Mouse (Mus musculus) megakaryocyte-erythroid progenitor cell, adult 5-6 weeks (primary cell): ENCODE results near the gene Kbtbd2. TPM values are rescaled to one million over a fixed set of nuclear protein-coding genes. Genes with fewer than 3 reads are reported as not detected.
A peak's percentile ranks its signal among the peaks of the same experiment; 100 is the strongest.

Experiments
- ATAC-seq: replicated peaks from 2 replicates; pipeline ENCODE4 v1.8.0; 2016; ENCODE audit warnings: mild to moderate bottlenecking, inconsistent platforms; ENCODE audit not compliant: severe bottlenecking, poor library complexity, low FRiP score, low TSS enrichment
- total RNA-seq, 2 experiments: library from RNA; stranded (forward) in 1 of 2; stranded (reverse) in 1 of 2; fragments of 200-1000, 215-1000 nt in 1 of 2; fragments of >200 nt in 1 of 2; fragmentation: Nextera tagmentation in 1 of 2; gene quantifications; 2 replicates each; pipeline ENCODE4 v1.2.3; 2014 to 2017

The Kbtbd2 gene
- total RNA-seq (2014; fragmentation: Nextera tagmentation) = 23.3 and 32.6 TPM in 2 replicates
- 57.3 and 81.0 TPM in 2 replicates for total RNA-seq (2017)

- ATAC-seq = peak; percentile 84
Measured at GRCm38 (mm10) chr6:56797311-56798151, at the start of gene Kbtbd2. Gene Kbtbd2 (minus strand): TSS chr6:56797813.

- ATAC-seq = peak; percentile 72
Measured at GRCm38 (mm10) chr6:56844365-56844764, 46.8 kb upstream of the Kbtbd2 start.

- ATAC-seq = no peak
Measured at GRCm38 (mm10) chr6:56843229-56843628, 45.6 kb upstream of the Kbtbd2 start.

GRCm38 (mm10) chr6:56837621-56838020 is 40.0 kb upstream of the Kbtbd2 start:
- ATAC-seq = no peak

- ATAC-seq = no peak
Measured at GRCm38 (mm10) chr6:56837166-56837565, 39.6 kb upstream of the Kbtbd2 start.

- no peak for ATAC-seq
Measured at GRCm38 (mm10) chr6:56835532-56835931, 37.9 kb upstream of the Kbtbd2 start.

GRCm38 (mm10) chr6:56834769-56835168 is 37.2 kb upstream of the Kbtbd2 start:
- ATAC-seq = no peak

- ATAC-seq = no peak
Measured at GRCm38 (mm10) chr6:56832830-56833229, 35.2 kb upstream of the Kbtbd2 start.

- ATAC-seq = no peak
Measured at GRCm38 (mm10) chr6:56832407-56832796, 34.8 kb upstream of the Kbtbd2 start.

- peak; percentile 78 for ATAC-seq
Measured at GRCm38 (mm10) chr6:56831697-56832406, 34.2 kb upstream of the Kbtbd2 start, which contains the start of gene Fkbp9. Gene Fkbp9 (plus strand): TSS chr6:56832059.

GRCm38 (mm10) chr6:56825657-56826056 is 28.0 kb upstream of the Kbtbd2 start:
- ATAC-seq = no peak

- no peak for ATAC-seq
Measured at GRCm38 (mm10) chr6:56819124-56819487, 21.5 kb upstream of the Kbtbd2 start.

- no peak for ATAC-seq
Measured at GRCm38 (mm10) chr6:56818436-56819123, 21.0 kb upstream of the Kbtbd2 start.

GRCm38 (mm10) chr6:56813332-56813731 is 15.7 kb upstream of the Kbtbd2 start:
- no peak for ATAC-seq

- peak; percentile 94 for ATAC-seq
Measured at GRCm38 (mm10) chr6:56808656-56809055, 11.0 kb upstream of the Kbtbd2 start.

GRCm38 (mm10) chr6:56806195-56806594 is 8.6 kb upstream of the Kbtbd2 start:
- ATAC-seq = no peak

- no peak for ATAC-seq
Measured at GRCm38 (mm10) chr6:56805026-56805425, 7.4 kb upstream of the Kbtbd2 start.

GRCm38 (mm10) chr6:56798152-56798465 is 496 bp upstream of the Kbtbd2 start:
- peak; percentile 25 for ATAC-seq

- ATAC-seq = peak; percentile 45
Measured at GRCm38 (mm10) chr6:56796668-56797141, 908 bp downstream of the Kbtbd2 start.

GRCm38 (mm10) chr6:56796232-56796631 is 1.4 kb downstream of the Kbtbd2 start:
- ATAC-seq = peak; percentile 12; the same call in 1 of the 2 replicates
